10 mouse cellular contexts compared by ENCODE assay signal in genomic region chr5:120849601-120850136, GRCm38 (mm10). TPM values are rescaled to one million over a fixed set of nuclear protein-coding genes. Genes with fewer than 3 reads are reported as not detected.
DNase-seq lines count a peak whose midpoint lies in the region; ATAC-seq and TF ChIP-seq lines count a peak whose summit lies in the region.
"Had no signal": no experiment of that assay in that cellular context is flagged by ENCODE, and none has a peak within 500 bp of the region (broad histone marks: within the 10 kb centered on the region; RNA-seq: fewer than 3 reads in every experiment).

No protein-coding gene starts in this region.

- no peaks in the 10 kb centered on the region for H3K36me3 ChIP-seq in liver, adult 2 months (ENCODE audit: control insufficient read depth, insufficient read depth, low read length)
- no peaks in the 10 kb centered on the region for H3K36me3 ChIP-seq in liver, embryonic 12.5 days
- no peaks in the 10 kb centered on the region for H3K36me3 ChIP-seq in embryonic facial prominence, embryonic 10.5 days (replicated peaks)

- no peaks in the 10 kb centered on the region for H3K4me1 ChIP-seq in liver, adult 2 months (ENCODE audit: control insufficient read depth, insufficient read depth, low read length)
- H3K4me1 ChIP-seq in liver, embryonic 12.5 days, result no peaks in the 10 kb centered on the region
- no peaks in the 10 kb centered on the region for H3K4me1 ChIP-seq in embryonic facial prominence, embryonic 10.5 days

- no peak overlapping the region for H3K27ac ChIP-seq in liver, adult 2 months (replicated peaks; ENCODE audit: insufficient read depth, low read depth, low read length)
- H3K27ac ChIP-seq in liver, embryonic 12.5 days, result no peak overlapping the region
- no peak overlapping the region for H3K27ac ChIP-seq in embryonic facial prominence, embryonic 10.5 days (replicated peaks)

- peak; percentile 6 for DNase-seq in cerebellum, adult 11 months
- DNase-seq in cerebellum, adult 11-12 months, result no peak
- peak; percentile 46 for DNase-seq in liver, adult 2 months (ENCODE audit: extremely low read depth, low read depth, low spot score)
- peak; percentile 11 for DNase-seq in adrenal gland, adult 2 months
- peak; percentile 34 for DNase-seq in embryonic facial prominence, embryonic 10.5 days (ENCODE audit: low spot score)
- peak; percentile 47 for DNase-seq in left cerebral cortex, postnatal 14 days (ENCODE audit: low spot score in 2 of 2)
- DNase-seq in retina, postnatal 7 days (ENCODE audit: low read depth, low spot score), result peak; percentile 40

- H3K9me3 ChIP-seq in liver, embryonic 12.5 days (replicated peaks), result 0 out of 2 replicates have a peak, but pooled peaks cover 3% of the 10 kb centered on the region
- peaks cover 10% of the 10 kb centered on the region; the same call in 1 of the 2 replicates for H3K9me3 ChIP-seq in embryonic facial prominence, embryonic 10.5 days

- ATAC-seq in liver, embryonic 12.5 days, result no peak

- TF ChIP-seq POLR2A in liver, adult 2 months (IDR thresholded peaks at IDR 0.05; ENCODE audit: extremely low read depth, insufficient read depth, low read length), result no peak

- 61% methylated on average over 3 of the region's 3 CpGs for WGBS in liver, adult 2 months
- WGBS in liver, embryonic 12.5 days (ENCODE audit: insufficient replicate concordance), result 48% methylated on average over 3 of the region's 3 CpGs
- WGBS in embryonic facial prominence, embryonic 10.5 days, result 68% methylated on average over 3 of the region's 3 CpGs

- H3K27me3 ChIP-seq in liver, adult 2 months (ENCODE audit: control insufficient read depth, insufficient read depth, low read length), result no peaks in the 10 kb centered on the region
- H3K27me3 ChIP-seq in liver, embryonic 12.5 days (replicated peaks), result no peaks in the 10 kb centered on the region
- no peaks in the 10 kb centered on the region for H3K27me3 ChIP-seq in embryonic facial prominence, embryonic 10.5 days (replicated peaks; ENCODE audit: low read depth, poor library complexity, severe bottlenecking)

- no peak overlapping the region for H3K9ac ChIP-seq in liver, adult 2 months (ENCODE audit: low read depth, low read length)
- no peak overlapping the region for H3K9ac ChIP-seq in liver, embryonic 12.5 days

- H3K4me2 ChIP-seq in liver, embryonic 12.5 days, result no peak overlapping the region

- no peaks in the 10 kb centered on the region for H3K79me2 ChIP-seq in liver, adult 2 months (ENCODE audit: control insufficient read depth, insufficient read depth, low read length)

- peak; percentile 56; the same call in 1 of the 2 replicates for TF ChIP-seq CTCF in liver, adult 2 months (IDR thresholded peaks at IDR 0.05; ENCODE audit: low read depth, low read length)

- H3K4me3 ChIP-seq in liver, adult 2 months (ENCODE audit: insufficient read depth, low read depth, low read length), result no peak overlapping the region
- no peak overlapping the region for H3K4me3 ChIP-seq in liver, embryonic 12.5 days
- H3K4me3 ChIP-seq in embryonic facial prominence, embryonic 10.5 days, result no peak overlapping the region

- intact Hi-C loops in left cerebral cortex, postnatal 14 days (cut with DNase I), result no loop called here

RNA-seq across cellular contexts. Expression of gene Oas1f, which starts 2.5 kb away (rescaled TPM):
- not detected in 2 replicates for total RNA-seq in liver, adult 2 months (2014; rRNA removed)
- not detected in 2 replicates for polyA plus RNA-seq in liver, adult 2 months (2012; rRNA removed)
- polyA plus RNA-seq in liver, embryonic 12.5 days (2016; fragmentation: Nextera tagmentation; extraction: Ambion mirVana), result not detected in 2 replicates
- total RNA-seq in adrenal gland, adult 2 months (2021), result not detected
- not detected in 2 replicates for polyA plus RNA-seq in adrenal gland, adult 2 months (2012; rRNA removed)
- polyA plus RNA-seq in embryonic facial prominence, embryonic 10.5 days (2016; fragmentation: Nextera tagmentation; extraction: Ambion mirVana), result not detected in 2 replicates
- total RNA-seq in left cerebral cortex, postnatal 14 days (2021), result not detected
- total RNA-seq: layer of hippocampus, adult 18-20 months had no signal
- polyA plus RNA-seq: neural tube, embryonic 14.5 days had no signal

RNA-seq across cellular contexts. Expression of gene Oas1h, which starts 11.6 kb away (rescaled TPM):
- total RNA-seq in liver, adult 2 months (2014; rRNA removed), result not detected in 2 replicates
- polyA plus RNA-seq in liver, adult 2 months (2012; rRNA removed), result not detected in 2 replicates
- not detected in 2 replicates for polyA plus RNA-seq in liver, embryonic 12.5 days (2016; fragmentation: Nextera tagmentation; extraction: Ambion mirVana)
- total RNA-seq in adrenal gland, adult 2 months (2021), result not detected
- not detected in 2 replicates for polyA plus RNA-seq in adrenal gland, adult 2 months (2012; rRNA removed)
- polyA plus RNA-seq in embryonic facial prominence, embryonic 10.5 days (2016; fragmentation: Nextera tagmentation; extraction: Ambion mirVana), result not detected in 2 replicates
- not detected for total RNA-seq in left cerebral cortex, postnatal 14 days (2021)
- total RNA-seq: layer of hippocampus, adult 18-20 months had no signal
- polyA plus RNA-seq: neural tube, embryonic 14.5 days had no signal

RNA-seq across cellular contexts. Expression of gene Oas1c, which starts 37.4 kb away (rescaled TPM):
- 1.5 TPM in 2 replicates for total RNA-seq in liver, adult 2 months (2014; rRNA removed)
- 0.39 and 1.6 TPM in 2 replicates for polyA plus RNA-seq in liver, adult 2 months (2012; rRNA removed)
- polyA plus RNA-seq in liver, embryonic 12.5 days (2016; fragmentation: Nextera tagmentation; extraction: Ambion mirVana), result 0.20 and 0.24 TPM in 2 replicates
- total RNA-seq in adrenal gland, adult 2 months (2021), result under 1 TPM; 0.49 to 0.97 TPM
- 1.0 and 2.8 TPM in 2 replicates for polyA plus RNA-seq in adrenal gland, adult 2 months (2012; rRNA removed)
- polyA plus RNA-seq in embryonic facial prominence, embryonic 10.5 days (2016; fragmentation: Nextera tagmentation; extraction: Ambion mirVana), result 0.14 and 0.49 TPM in 2 replicates
- under 1 TPM; 0.59 to 0.87 TPM for total RNA-seq in left cerebral cortex, postnatal 14 days (2021)

RNA-seq across cellular contexts. Expression of gene Oas1g, which starts 37.7 kb away (rescaled TPM):
- 3.5 and 4.3 TPM in 2 replicates for total RNA-seq in liver, adult 2 months (2014; rRNA removed)
- 0.73 and 2.9 TPM in 2 replicates for polyA plus RNA-seq in liver, adult 2 months (2012; rRNA removed)
- polyA plus RNA-seq in liver, embryonic 12.5 days (2016; fragmentation: Nextera tagmentation; extraction: Ambion mirVana), result 0.15 and 0.23 TPM in 2 replicates
- total RNA-seq in adrenal gland, adult 2 months (2021), result 1 to 10 TPM in 1 of 2 experiments, under 1 TPM in 1; 0.66 to 1.1 TPM
- 2.5 and 2.7 TPM in 2 replicates for polyA plus RNA-seq in adrenal gland, adult 2 months (2012; rRNA removed)
- not detected in 2 replicates for polyA plus RNA-seq in embryonic facial prominence, embryonic 10.5 days (2016; fragmentation: Nextera tagmentation; extraction: Ambion mirVana)
- total RNA-seq in left cerebral cortex, postnatal 14 days (2021), result not detected
- total RNA-seq: layer of hippocampus, adult 18-20 months had no signal
- polyA plus RNA-seq: neural tube, embryonic 14.5 days had no signal

RNA-seq across cellular contexts. Expression of gene Oas1e, which starts 54.3 kb away (rescaled TPM):
- total RNA-seq in liver, adult 2 months (2014; rRNA removed), result not detected in 2 replicates
- polyA plus RNA-seq in liver, adult 2 months (2012; rRNA removed), result not detected in 2 replicates
- polyA plus RNA-seq in liver, embryonic 12.5 days (2016; fragmentation: Nextera tagmentation; extraction: Ambion mirVana), result not detected in 2 replicates
- total RNA-seq in adrenal gland, adult 2 months (2021), result not detected
- polyA plus RNA-seq in adrenal gland, adult 2 months (2012; rRNA removed), result not detected in 2 replicates
- polyA plus RNA-seq in embryonic facial prominence, embryonic 10.5 days (2016; fragmentation: Nextera tagmentation; extraction: Ambion mirVana), result not detected in 2 replicates
- total RNA-seq in left cerebral cortex, postnatal 14 days (2021), result not detected
- total RNA-seq: layer of hippocampus, adult 18-20 months had no signal
